Mouse (Mus musculus): ENCODE data around the gene Olfr319.
"Not testable (repeated sequence)": the region's sequence is repeated elsewhere in the genome, so short reads cannot be mapped to it uniquely, and the experiment has no call there.

DNA sequence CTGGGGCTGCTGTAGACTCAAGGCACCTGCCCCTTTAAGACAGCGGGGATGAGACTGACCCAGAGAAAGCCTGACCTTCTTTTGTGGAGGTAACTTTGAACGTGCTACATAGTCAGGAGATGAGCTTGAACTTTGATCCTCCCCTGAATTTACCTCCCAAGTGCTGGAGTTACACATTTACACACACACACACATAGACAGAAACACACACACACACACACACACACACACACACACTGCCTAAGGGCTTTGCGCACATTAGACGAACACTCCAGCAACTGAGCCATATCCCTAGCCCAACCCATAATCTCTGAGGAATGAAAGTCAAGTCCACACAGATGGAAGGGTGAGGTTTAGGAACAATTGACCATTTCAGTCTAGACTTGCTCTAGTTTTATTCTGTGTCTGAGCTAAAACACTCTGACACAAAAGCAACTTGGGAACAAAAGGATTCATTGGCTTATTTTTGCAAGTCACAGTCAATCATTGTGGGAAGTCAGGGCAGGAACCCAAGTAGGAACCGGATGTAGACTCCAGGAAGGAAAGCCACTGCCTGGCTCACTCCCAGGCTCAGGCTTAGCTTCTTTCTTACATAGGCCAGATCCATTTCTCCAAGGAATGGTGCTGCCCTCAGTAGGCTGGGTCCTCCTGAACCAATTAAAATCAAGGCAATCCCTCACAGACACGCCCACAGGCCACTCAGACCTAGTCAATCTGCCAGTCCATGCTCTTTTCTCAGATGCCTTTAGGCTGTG is 29.1 kb downstream of the Olfr319 start:
- TF ChIP-seq E2F4 (IDR thresholded peaks at IDR 0.05; ENCODE audit: insufficient replicate concordance, low read depth, low read length); MAZ (IDR thresholded peaks at IDR 0.05; ENCODE audit: low read depth, low read length); JUND (conservative IDR thresholded peaks at IDR 0.05; ENCODE audit: low read depth, low read length); NELFE (IDR thresholded peaks at IDR 0.05; ENCODE audit: low read depth, low read length); USF1 (IDR thresholded peaks at IDR 0.05; ENCODE audit: low read depth, low read length); JUN (IDR thresholded peaks at IDR 0.05; ENCODE audit: insufficient read depth, low read depth, low read length); ETS1 (conservative IDR thresholded peaks at IDR 0.05; ENCODE audit: low read depth, low read length); CTCF (conservative IDR thresholded peaks at IDR 0.05 in 1 of 2, IDR thresholded peaks at IDR 0.05 in 1 of 2; ENCODE audit: low read depth in 2 of 2, low read length in 2 of 2); MXI1 (IDR thresholded peaks at IDR 0.05; ENCODE audit: low read depth, low read length); POLR2A (IDR thresholded peaks at IDR 0.05; ENCODE audit: low read depth, low read length): not testable (repeated sequence)
